Mouse (Mus musculus) intestine, embryonic 15.5 days (tissue): ENCODE measurements around the gene Cadm1. TPM values are rescaled to one million over a fixed set of nuclear protein-coding genes. Genes with fewer than 3 reads are reported as not detected.

Experiments used
- ATAC-seq: fragments of 200-750 bp; cut with Nextera tagmentation; 2 replicates; pipeline ENCODE4 v1.8.0; 2017; ENCODE audit warnings: moderate TSS enrichment, moderate library complexity
- H3K27ac ChIP-seq: fragments of 300-500 bp; sonication (generic); 2 replicates; pipeline ENCODE4 v1.5.1; 2015; ENCODE audit warnings: mild to moderate bottlenecking, inconsistent platforms
- H3K27me3 ChIP-seq: fragments of 300-500 bp; sonication (generic); replicated peaks from 2 replicates; pipeline ENCODE4 v1.6.1; 2015; ENCODE audit warnings: inconsistent platforms
- H3K36me3 ChIP-seq: fragments of 300-500 bp; sonication (generic); 2 replicates; pipeline ENCODE4 v1.6.1; 2015; ENCODE audit warnings: inconsistent platforms
- H3K4me1 ChIP-seq: fragments of 300-500 bp; sonication (generic); replicated peaks from 2 replicates; pipeline ENCODE4 v1.6.1; 2015; ENCODE audit warnings: inconsistent platforms
- H3K4me2 ChIP-seq: fragments of 300-500 bp; sonication (generic); replicated peaks from 2 replicates; pipeline ENCODE4 v1.6.1; 2015; ENCODE audit warnings: mild to moderate bottlenecking, inconsistent platforms
- H3K4me3 ChIP-seq: fragments of 300-500 bp; sonication (generic); replicated peaks from 2 replicates; pipeline ENCODE4 v1.5.1; 2015; ENCODE audit warnings: inconsistent platforms
- H3K9ac ChIP-seq: fragments of 300-500 bp; sonication (generic); 2 replicates; pipeline ENCODE4 v1.6.1; 2015; ENCODE audit warnings: inconsistent platforms
- H3K9me3 ChIP-seq: fragments of 300-500 bp; sonication (generic); 2 replicates; pipeline ENCODE4 v1.6.1; 2016; ENCODE audit warnings: inconsistent platforms
- WGBS: fragments of 180-500 bp; shearing (Covaris S2); methylation state at CpG from one replicate; pipeline ENCODE4 v1.1.7; 2015; 5-methylcytosine and 5-hydroxymethylcytosine counted together
- polyA plus RNA-seq: library from polyadenylated mRNA; unstranded; fragments of >200 nt; fragmentation: Nextera tagmentation; extraction: Ambion mirVana; gene quantifications from 2 replicates; pipeline ENCODE4 v1.2.1, GENCODE M21; 2015

Gene Cadm1
- polyA plus RNA-seq, 1 experiment from 2014 or later = 45.7 TPM

DNA sequence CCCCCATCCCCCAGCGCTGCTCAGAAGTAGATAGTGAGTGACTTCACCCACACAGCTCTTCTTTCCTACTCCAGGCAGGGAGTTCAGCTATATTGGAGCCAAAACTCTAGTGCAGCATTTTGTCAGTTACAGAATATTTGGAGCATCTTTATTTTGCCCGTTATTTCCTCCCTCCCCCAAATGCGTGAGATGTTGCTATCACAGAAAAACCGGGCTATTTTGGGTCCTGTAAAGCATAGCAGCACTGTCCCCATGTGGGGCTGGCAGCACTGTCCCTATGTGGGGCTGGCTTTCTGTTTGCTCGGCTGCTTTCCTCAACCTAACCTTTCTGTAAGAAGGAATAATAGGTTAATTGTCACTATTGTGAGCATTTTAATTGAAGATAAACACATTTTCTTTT lies 122.2 kb downstream of the Cadm1 start:
- Histone ChIP-seq H3K4me2 (no peak overlapping the region), H3K36me3 (no peaks in the 10 kb centered on the region), H3K27me3 (no peaks in the 10 kb centered on the region), H3K4me1 (no peaks in the 10 kb centered on the region), H3K4me3 (no peak overlapping the region), H3K9ac (no peak overlapping the region), H3K9me3 (no peaks in the 10 kb centered on the region), H3K27ac (no peak overlapping the region)
- ATAC-seq = no peak
- WGBS = 74% methylated on average over 5 of the region's 5 CpGs

DNA sequence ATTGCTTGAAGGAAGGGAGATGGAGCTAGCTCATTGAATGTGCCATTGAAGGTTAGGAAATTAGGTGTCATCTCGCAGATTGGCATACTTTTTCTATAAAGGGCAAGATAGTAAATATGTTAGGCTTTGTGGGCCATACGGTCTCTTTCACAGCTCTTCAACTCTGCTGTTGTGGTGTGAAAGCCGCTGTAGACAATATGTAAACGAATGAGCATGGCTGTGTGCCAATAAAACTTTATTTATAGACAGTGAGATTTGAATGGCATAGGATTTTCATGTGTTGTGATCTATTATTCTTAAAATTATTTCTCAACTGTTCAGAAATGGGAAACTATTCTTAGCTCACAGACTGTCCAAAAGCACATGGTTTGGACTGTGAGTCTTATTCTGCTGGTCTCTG lies 123.0 kb downstream of the Cadm1 start:
- 81% methylated on average over 4 of the region's 4 CpGs for WGBS
- Histone ChIP-seq H3K9ac (no peak overlapping the region), H3K27ac (no peak overlapping the region), H3K4me1 (no peaks in the 10 kb centered on the region), H3K27me3 (no peaks in the 10 kb centered on the region), H3K4me2 (no peak overlapping the region), H3K4me3 (no peak overlapping the region), H3K36me3 (no peaks in the 10 kb centered on the region), H3K9me3 (no peaks in the 10 kb centered on the region)
- ATAC-seq = no peak

DNA sequence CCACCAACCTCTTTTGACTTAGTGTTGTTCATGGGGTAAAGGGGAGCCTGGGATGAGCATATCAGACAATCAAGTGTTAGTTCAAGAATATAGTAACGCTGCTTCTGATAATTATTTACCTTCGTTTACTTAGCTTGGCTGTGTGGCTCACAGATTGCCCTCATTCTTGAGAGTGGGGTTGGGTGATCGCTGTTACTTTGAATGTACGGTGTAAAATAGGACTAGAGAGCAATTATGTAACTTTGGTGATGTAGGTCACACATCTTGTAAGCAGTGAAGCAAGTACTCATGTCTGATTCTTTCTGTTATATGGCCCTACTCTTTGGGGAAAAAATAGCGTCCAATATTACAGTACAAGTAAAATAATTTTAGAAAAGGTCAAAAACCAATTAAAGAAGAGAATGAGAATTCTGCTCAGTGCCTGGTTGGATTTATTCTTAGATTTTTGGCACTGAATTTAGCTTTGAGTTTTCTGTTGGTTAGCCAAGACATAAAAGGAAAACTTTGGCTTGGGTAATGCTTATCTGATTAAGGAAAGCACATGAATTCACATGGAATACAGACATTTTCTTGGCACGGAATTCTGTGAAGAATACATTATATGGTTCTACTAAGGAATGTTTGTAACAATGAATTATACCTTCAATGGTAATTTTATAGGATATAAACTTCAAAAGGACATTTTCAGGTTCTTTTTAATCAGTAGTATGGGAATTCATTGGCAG lies 129.6 kb downstream of the Cadm1 start:
- no peak overlapping the region for H3K9ac ChIP-seq
- H3K4me2 ChIP-seq = no peak overlapping the region
- 81% methylated on average over 6 of the region's 6 CpGs for WGBS
- no peaks in the 10 kb centered on the region for H3K9me3 ChIP-seq
- H3K4me1 ChIP-seq = no peaks in the 10 kb centered on the region
- ATAC-seq = no peak
- no peak overlapping the region for H3K27ac ChIP-seq
- no peaks in the 10 kb centered on the region for H3K27me3 ChIP-seq
- no peak overlapping the region for H3K4me3 ChIP-seq
- no peaks in the 10 kb centered on the region for H3K36me3 ChIP-seq

DNA sequence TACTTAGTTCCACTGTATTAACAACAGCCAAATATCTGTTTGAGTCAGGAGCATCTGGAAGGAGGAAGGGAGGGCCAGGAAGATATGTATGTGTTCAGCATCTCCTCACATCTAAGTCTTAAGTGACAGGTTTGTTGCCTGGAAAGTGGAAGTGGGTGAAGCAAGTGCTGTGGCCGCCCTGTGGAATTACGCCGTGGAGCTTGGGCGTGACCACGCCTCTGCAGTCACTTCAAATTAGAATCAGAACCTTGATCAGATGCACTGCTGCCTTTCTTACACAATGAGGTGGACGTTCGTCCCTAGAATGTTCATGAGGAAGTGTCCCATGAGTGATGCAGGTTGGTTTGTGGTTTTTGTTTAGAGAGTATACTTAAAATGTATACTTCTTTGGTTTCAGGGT lies 131.6 kb downstream of the Cadm1 start:
- no peak overlapping the region for H3K4me3 ChIP-seq
- no peak overlapping the region for H3K9ac ChIP-seq
- H3K36me3 ChIP-seq = no peaks in the 10 kb centered on the region
- no peak overlapping the region for H3K4me2 ChIP-seq
- no peak overlapping the region for H3K27ac ChIP-seq
- WGBS = 83% methylated on average over 7 of the region's 7 CpGs
- no peak for ATAC-seq
- no peaks in the 10 kb centered on the region for H3K27me3 ChIP-seq
- no peaks in the 10 kb centered on the region for H3K9me3 ChIP-seq
- no peaks in the 10 kb centered on the region for H3K4me1 ChIP-seq

DNA sequence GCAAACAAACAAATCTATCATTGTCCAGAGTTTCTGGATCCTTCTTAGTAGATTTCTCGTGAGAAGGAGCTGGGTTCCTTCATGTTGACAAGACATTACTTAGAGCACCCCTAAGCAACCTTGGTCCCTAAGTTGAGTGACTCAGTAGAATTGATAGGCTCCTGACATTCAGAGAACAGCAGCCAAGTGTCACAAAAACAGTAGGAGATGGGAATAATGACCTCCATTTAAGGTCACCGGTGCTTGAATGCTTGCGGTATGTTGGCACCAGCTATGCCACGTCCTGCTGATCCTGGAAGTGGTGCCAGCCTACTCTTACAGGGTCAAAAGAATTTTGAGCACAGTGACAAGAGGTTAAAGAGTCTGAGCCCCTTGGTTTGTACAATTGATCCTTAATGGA lies 139.2 kb downstream of the Cadm1 start:
- Histone ChIP-seq H3K27ac (no peak overlapping the region), H3K36me3 (no peaks in the 10 kb centered on the region), H3K9ac (no peak overlapping the region), H3K9me3 (no peaks in the 10 kb centered on the region), H3K4me3 (no peak overlapping the region), H3K27me3 (no peaks in the 10 kb centered on the region), H3K4me2 (no peak overlapping the region), H3K4me1 (no peaks in the 10 kb centered on the region)
- ATAC-seq = no peak
- WGBS = 75% methylated on average over 4 of the region's 4 CpGs

DNA sequence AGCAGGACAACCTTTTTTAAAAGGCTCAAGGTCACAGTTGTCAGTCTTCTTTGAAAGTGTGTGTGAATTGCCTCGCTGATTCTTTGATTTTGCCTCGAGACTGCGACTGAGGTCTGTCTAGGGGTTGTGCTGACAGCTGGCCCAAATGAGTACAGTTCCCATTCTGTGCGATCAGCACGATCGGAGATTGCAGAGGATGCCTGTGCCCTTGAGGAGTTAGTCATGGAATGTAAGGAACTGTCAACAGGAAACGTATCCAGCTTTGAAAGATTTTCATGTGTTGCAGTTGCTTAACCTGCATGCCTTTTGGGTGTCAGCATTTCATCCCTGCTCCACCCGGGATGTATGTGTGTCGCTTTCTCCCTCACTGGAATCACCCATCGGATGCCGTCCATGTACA lies 141.6 kb downstream of the Cadm1 start:
- Histone ChIP-seq H3K36me3 (no peaks in the 10 kb centered on the region), H3K9ac (no peak overlapping the region), H3K4me1 (no peaks in the 10 kb centered on the region), H3K4me2 (no peak overlapping the region), H3K9me3 (no peaks in the 10 kb centered on the region), H3K27ac (no peak overlapping the region), H3K27me3 (no peaks in the 10 kb centered on the region), H3K4me3 (no peak overlapping the region)
- WGBS = 61% methylated on average over 11 of the region's 11 CpGs
- no peak for ATAC-seq

DNA sequence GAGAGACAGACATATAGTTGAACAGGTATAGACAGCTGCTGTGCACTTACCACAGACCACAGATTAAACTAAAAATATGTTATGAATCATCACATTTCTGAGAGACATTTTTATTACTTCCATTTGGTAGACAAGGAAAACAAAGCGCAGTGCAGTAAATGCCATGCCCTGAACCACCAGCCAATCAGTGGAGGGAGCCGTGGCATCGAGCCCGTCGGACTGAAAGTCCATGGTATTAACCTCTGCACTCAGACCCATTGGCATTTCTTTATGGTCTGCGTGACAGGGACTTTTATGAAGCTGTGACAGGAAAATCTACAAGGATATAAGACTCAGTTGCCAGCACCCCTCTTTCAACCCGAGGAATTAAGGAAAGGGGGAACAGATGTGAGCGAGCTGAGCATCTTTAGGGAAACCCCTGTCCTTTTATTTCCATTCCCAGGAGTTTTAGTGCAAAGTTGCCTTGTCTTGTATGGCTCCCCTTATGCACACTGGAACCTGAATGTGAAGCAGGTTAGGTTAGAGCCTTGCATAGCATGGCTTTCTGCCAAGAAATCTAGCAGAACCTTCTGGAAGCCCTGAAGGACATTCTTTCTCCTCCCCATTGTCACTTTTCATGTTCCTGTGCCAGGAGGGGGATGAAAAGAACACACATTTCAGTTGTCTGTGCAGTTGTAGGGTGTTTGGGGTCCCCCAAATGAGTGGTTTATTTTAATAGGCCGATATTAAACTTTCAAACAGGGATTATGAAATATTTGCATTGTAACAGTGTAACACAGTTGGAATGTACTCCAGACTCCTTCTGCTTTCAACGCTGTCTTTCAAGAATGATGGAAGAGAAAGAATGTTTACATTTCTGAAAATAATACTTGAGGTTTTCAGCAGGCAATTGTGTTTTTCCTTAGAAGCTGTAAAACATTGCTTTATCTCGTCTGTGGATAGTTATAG lies 145.1 kb downstream of the Cadm1 start:
- H3K27ac ChIP-seq = no peak overlapping the region
- no peak overlapping the region for H3K9ac ChIP-seq
- H3K27me3 ChIP-seq = no peaks in the 10 kb centered on the region; the same call in 1 of the 2 replicates
- H3K4me3 ChIP-seq = no peak overlapping the region
- H3K36me3 ChIP-seq = no peaks in the 10 kb centered on the region
- H3K4me1 ChIP-seq = no peaks in the 10 kb centered on the region
- ATAC-seq = peak; percentile 90
- no peaks in the 10 kb centered on the region for H3K9me3 ChIP-seq
- 50% methylated on average over 11 of the region's 11 CpGs for WGBS
- no peak overlapping the region for H3K4me2 ChIP-seq

DNA sequence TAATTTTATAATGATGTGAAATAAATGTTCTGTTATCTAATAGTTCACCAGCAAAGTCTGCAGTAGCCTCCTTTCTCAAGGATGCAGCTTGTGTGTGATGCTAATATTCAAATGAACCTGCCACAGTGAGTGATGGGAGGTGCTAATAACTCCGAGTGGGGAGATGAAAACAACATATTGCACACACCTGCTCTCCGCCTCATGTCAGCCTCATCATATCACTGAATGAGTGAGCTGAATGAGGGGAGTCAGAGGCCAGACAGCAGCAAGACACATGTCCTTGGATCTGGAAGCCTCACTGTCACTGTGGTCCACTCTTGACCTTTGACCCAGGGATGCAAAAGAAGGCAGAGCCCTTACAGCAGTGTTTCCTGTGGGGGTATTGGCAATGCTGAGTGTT lies 156.9 kb downstream of the Cadm1 start:
- Histone ChIP-seq H3K36me3 (no peaks in the 10 kb centered on the region), H3K9ac (no peak overlapping the region), H3K27ac (no peak overlapping the region), H3K4me2 (no peak overlapping the region), H3K4me1 (peaks cover 9% of the 10 kb centered on the region; the same call in 1 of the 2 replicates), H3K9me3 (no peaks in the 10 kb centered on the region), H3K27me3 (no peaks in the 10 kb centered on the region), H3K4me3 (no peak overlapping the region)
- ATAC-seq = no peak
- WGBS = 88% methylated on average over 2 of the region's 2 CpGs

DNA sequence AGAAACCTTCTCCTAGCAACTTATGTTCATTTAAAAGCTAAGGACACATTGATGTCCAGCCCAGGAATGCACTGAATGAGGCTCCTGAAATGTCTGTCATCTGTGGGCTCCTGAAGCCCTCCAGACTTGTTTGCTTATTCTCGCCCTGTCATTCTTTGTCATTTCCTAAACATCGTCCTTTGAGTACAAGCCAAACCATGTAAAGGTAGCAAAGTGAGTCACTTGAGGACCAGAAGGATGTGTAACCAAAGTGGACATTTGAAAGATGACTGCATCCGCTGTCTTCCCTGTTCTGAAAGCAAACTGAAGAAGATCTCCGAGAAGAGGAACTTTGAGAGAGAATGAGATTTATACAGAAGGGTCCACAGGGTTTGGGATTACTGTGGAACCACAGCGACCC lies 157.6 kb downstream of the Cadm1 start:
- Histone ChIP-seq H3K4me1 (peaks cover 9% of the 10 kb centered on the region; the same call in 1 of the 2 replicates), H3K9ac (no peak overlapping the region), H3K4me2 (no peak overlapping the region), H3K27ac (no peak overlapping the region), H3K4me3 (no peak overlapping the region), H3K27me3 (no peaks in the 10 kb centered on the region), H3K9me3 (no peaks in the 10 kb centered on the region), H3K36me3 (no peaks in the 10 kb centered on the region)
- WGBS = 72% methylated on average over 5 of the region's 5 CpGs
- no peak for ATAC-seq

DNA sequence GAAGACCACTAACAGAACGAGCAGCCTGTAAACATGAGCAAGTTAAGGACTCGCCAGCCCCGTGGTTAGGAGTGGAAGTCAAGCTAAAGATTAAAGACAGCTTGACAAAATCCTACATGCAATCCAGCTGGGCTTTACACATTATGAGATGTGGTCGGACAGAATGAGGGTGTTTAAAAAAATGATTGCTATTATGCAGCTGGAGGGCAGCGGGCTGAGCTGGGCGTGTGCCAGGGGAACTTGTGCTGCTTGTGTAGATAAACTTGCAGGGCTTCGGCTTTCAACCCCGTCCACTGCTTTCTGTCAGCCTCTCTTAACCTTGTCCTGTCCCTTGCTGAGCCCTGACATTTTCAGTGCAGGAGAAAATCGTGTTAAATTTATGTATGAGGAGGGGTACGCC lies 158.3 kb downstream of the Cadm1 start:
- Histone ChIP-seq H3K36me3 (no peaks in the 10 kb centered on the region), H3K27ac (no peak overlapping the region), H3K4me2 (peak overlapping the region; percentile 20; the same call in 1 of the 2 replicates), H3K4me1 (peaks cover 9% of the 10 kb centered on the region; the same call in 1 of the 2 replicates), H3K27me3 (no peaks in the 10 kb centered on the region), H3K9ac (no peak overlapping the region), H3K4me3 (no peak overlapping the region), H3K9me3 (no peaks in the 10 kb centered on the region)
- WGBS = 21% methylated on average over 10 of the region's 10 CpGs
- ATAC-seq = no peak

DNA sequence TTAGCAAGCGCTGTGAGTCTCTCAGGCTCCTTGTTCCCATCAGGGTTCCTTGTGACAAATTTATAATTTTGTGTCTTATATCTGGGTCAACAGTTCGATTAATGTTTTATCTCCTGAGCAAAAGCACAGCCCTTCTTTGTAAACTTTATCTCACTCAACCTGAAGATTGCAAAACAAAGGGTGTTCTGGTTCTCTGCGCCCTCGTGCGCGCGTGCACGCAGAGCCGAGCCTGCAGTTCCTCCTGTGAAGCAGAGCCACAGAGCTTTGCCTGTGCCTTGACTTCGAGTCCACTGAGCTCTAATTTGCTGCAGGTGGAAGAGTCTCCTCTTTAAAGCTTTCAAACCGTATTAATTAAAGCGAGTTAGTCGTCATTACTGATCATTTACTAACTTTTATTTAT lies 162.9 kb downstream of the Cadm1 start:
- WGBS = 52% methylated on average over 13 of the region's 13 CpGs
- H3K9me3 ChIP-seq = no peaks in the 10 kb centered on the region
- H3K27ac ChIP-seq = no peak overlapping the region
- no peaks in the 10 kb centered on the region for H3K36me3 ChIP-seq
- no peak overlapping the region for H3K4me2 ChIP-seq
- no peak overlapping the region for H3K9ac ChIP-seq
- no peaks in the 10 kb centered on the region for H3K27me3 ChIP-seq
- no peak for ATAC-seq
- H3K4me1 ChIP-seq = peaks cover 4% of the 10 kb centered on the region; the same call in 1 of the 2 replicates
- H3K4me3 ChIP-seq = no peak overlapping the region

DNA sequence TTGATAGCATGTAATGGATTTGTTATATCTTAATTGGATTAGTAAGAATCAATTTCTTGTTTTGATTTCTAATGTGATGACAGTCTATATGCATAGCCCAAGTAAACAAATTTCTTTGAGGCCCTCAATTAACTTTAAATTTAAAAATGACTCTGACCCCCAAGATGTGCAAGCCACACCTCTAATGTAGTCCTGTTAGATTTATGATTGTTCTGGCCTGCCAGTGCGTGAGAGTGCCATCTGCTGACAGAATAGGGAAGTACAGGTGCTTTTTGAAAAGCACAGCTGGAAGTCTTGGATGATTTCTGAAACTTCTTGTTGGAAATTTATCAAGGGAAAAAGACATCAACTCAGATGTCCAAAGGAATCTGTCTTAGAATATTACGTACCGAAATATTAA lies 169.1 kb downstream of the Cadm1 start:
- Histone ChIP-seq H3K4me1 (no peaks in the 10 kb centered on the region), H3K9ac (no peak overlapping the region), H3K9me3 (no peaks in the 10 kb centered on the region), H3K4me2 (no peak overlapping the region), H3K27ac (no peak overlapping the region), H3K4me3 (no peak overlapping the region), H3K27me3 (no peaks in the 10 kb centered on the region), H3K36me3 (no peaks in the 10 kb centered on the region)
- no peak for ATAC-seq
- WGBS = 48% methylated on average over 3 of the region's 3 CpGs
